Mouse (Mus musculus): Measurements from ENCODE around the gene Gm20388.
A peak's percentile ranks its signal among the peaks of the same experiment; 100 is the strongest.
"Not testable (repeated sequence)": the region's sequence is repeated elsewhere in the genome, so short reads cannot be mapped to it uniquely, and the experiment has no call there.

The Gm20388 gene

DNA sequence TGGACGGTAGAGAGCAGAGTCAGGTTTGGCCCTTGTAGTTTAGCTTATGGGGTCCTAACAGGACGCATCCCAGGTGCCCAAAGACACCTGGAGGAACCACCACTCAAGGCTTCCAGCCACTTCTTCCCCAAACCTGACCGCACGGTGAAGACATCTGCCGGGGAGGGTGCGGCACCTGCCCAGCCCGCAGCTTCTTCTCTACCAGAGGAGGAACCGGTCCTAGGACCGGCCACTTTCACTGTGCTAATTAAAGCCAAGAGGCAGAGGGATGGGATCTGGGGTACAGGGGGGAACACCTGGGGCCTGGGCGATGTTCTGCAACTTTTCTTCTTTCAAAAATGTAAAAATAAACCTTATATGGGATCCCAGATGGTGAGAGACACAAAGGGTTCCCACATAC is 866.5 kb downstream of the Gm20388 start:
- DNase-seq (ENCODE audit: extremely low spot score): no peak

GRCm38 (mm10) chr8:120777732-120778131 is 867.1 kb downstream of the Gm20388 start:
- DNase-seq (ENCODE audit: extremely low spot score): no peak

DNA sequence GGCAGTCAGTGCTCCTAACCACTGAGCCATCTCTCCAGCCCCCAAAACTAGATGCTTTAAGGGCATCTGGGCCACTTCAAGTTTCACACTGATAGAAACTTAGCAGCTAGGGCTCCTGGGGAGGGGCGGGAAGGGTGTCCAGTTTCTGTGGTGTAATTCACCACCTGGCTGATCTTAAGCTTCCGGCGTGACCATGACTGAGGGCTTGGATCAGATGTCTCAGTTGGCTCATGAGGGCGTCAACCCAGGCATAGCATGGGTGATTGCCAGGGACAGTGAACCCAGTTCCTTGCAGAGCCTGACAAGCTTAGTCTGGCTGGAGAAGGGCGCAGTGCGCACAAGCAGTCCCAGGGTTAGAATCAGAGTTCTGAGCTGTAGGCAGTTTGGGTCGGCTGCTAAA is 868.5 kb downstream of the Gm20388 start:
- no peak for DNase-seq (ENCODE audit: extremely low spot score)

- DNase-seq (ENCODE audit: extremely low spot score): no peak
Measured at GRCm38 (mm10) chr8:120783781-120784180, 873.1 kb downstream of the Gm20388 start.

- no peak for DNase-seq (ENCODE audit: extremely low spot score)
Measured at GRCm38 (mm10) chr8:120786753-120787152, 876.1 kb downstream of the Gm20388 start.

DNA sequence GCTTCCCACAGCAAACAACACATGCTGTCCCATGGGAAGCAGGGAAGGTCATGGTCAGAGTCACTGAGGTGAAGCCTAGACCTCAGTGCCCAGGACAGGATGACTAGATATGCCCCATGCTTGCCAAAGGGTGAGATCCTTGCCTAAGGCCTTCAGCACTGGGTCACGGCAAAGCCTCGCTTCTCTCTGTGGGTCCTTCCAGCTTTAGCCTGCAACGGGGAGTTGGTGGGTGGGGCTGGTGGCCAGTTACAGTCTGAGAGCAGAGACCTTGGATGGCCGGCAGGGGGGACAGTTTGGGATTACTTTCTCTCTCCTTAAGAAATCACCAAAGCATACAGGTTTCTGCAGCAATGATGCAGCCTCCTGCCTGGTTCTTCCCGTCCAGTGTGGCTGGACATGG is 877.0 kb downstream of the Gm20388 start:
- no peak for DNase-seq (ENCODE audit: extremely low spot score)

DNA sequence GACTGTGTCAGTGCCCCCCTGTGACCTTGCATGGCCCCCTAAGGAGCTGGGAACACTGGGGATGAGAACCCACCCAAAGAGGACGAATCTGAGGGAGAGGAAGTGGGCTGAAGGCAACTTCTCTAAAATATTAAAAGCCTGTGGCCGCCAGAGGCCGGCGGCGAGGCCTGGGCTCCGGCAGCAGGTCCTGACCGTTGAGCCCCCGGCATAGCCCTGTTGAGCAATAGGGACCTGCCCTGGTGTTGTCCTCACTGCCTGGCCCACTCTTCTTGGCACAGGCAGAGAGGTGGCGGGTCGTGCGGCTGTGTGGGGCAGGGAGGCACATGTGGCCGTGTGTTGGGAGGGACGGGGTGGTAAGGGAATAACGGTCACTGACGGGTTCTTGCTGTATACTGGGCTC is 882.1 kb downstream of the Gm20388 start:
- DNase-seq (ENCODE audit: extremely low spot score): no peak

- peak; percentile 83 for DNase-seq (ENCODE audit: extremely low spot score)
Measured at GRCm38 (mm10) chr8:120795944-120796635, 885.4 kb downstream of the Gm20388 start.

DNA sequence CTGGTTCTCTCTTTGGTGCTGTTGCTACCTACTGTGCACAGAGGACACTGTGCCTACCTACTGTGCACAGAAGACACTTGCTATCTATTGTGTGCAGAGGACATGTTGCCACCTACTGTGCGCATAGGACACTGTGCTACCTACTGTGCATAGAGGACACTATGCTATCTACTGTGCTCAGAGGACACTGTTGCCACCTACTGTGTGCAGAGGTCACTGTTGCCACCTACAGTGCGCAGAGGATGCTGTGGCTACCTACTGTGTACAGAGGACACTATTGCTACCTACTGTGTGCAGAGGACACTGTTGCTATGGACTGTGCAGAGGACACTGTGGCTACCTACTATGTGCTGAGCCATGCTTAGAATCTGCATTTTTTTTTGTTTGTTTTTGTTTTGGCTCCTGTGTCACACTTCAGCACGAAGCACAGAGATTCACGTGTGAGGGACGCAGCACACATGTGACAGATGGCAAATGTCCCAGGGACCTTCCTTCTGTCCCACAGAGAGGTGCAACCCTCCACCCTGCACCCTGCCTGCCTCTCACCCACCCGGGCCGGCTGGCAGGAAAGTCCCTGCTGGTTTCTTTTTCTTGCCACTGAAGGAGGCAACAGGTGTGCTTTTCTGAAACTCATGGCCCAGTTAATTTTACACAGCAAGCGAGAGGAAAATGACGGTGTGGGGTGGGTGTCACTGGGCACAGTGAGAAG is 886.5 kb downstream of the Gm20388 start:
- DNase-seq (ENCODE audit: extremely low spot score): no peak

GRCm38 (mm10) chr8:120800308-120800865 is 889.7 kb downstream of the Gm20388 start:
- peak; percentile 64 for DNase-seq (ENCODE audit: extremely low spot score)

- DNase-seq (ENCODE audit: extremely low spot score): not testable (repeated sequence)
Measured at GRCm38 (mm10) chr8:120803661-120804375, 893.2 kb downstream of the Gm20388 start.

DNA sequence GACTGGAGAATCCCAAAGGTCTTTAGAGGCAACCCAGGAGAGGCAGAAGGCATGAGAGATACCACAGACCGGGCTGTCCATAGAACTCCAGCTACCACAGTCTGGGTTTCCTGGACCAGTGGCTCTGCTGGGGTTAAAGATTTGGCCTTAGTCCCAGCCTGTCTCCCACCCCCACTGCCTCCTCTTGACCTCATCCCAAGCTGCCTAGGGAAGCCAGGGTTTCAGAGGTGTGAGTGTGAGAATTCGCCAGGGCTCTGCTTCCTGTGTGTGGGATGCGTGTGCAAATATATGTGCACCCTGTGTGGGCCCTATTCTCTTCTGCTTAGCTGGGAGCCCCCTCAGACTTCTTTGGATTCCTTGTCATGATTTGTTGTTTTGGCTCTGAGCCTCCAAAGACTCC is 894.1 kb downstream of the Gm20388 start:
- no peak for DNase-seq (ENCODE audit: extremely low spot score)

DNA sequence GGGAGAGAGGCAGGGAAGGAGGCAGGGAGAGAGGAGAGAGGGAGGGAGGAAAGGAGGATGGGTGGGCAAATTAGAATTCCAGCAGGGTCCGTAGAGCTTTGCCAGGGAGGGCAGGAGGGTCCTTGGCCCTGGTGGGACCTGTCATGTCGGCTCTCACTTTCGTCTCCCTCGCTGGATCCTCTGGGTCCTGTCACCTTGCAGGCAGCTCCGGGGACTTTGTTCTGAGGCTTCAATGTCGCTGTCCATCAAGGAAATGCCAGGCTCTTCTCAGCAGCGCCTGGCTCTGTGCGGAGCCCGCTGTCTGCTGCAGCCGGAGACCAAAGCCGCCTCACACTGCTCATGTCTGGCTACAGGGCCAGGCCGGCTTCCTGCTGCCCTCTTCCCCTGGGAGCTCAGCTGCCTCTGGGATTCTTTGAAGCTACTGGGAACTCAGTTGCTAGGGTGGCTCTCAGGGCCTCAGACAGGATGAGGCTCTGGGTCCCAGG is 896.2 kb downstream of the Gm20388 start:
- no peak for DNase-seq (ENCODE audit: extremely low spot score)

GRCm38 (mm10) chr8:120807719-120808118 is 897.1 kb downstream of the Gm20388 start:
- DNase-seq (ENCODE audit: extremely low spot score): no peak

- DNase-seq (ENCODE audit: extremely low spot score): no peak
Measured at GRCm38 (mm10) chr8:120809050-120809449, 898.4 kb downstream of the Gm20388 start.

DNA sequence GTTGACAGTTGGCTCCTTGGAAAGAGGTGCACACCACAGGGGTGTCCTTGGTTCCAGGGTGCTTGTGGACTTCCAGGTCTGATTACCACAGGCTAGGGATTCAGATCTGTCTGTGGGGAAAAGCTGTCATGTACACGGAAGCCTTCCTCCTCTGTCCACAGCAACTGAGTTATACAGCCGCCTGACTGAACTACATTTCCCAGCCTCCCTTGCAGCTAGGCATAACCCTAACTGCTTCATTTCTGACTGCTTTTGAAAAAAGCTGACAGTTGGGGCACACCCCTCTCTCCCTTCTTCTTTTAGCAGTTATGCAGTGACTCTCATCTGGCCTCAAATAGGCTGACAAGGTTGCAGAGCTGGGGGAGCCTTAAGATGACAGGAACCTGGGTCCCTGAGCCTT is 901.3 kb downstream of the Gm20388 start:
- DNase-seq (ENCODE audit: extremely low spot score): no peak

DNA sequence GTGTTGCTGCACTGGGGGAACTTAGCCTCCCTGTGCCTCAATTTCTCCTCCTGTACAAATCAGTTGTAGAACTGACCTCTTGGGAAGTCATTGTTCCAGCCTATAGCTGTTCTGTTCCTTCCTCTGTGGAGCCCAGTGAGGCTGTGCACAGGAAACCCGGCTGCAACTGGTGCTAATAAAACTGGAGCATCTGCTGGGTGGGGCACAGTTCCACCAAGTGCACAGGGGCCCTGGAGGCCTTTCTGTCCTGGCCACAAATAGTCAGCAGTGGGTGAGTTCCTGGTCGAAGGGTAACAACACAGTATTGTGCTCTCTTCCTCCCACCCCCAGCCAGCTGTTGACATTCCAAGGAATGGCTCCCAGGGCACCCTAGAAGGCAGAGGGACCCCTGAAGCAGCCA is 902.4 kb downstream of the Gm20388 start:
- no peak for DNase-seq (ENCODE audit: extremely low spot score)

- no peak for DNase-seq (ENCODE audit: extremely low spot score)
Measured at GRCm38 (mm10) chr8:120813839-120814238, 903.2 kb downstream of the Gm20388 start.

GRCm38 (mm10) chr8:120816371-120816770 is 905.7 kb downstream of the Gm20388 start:
- DNase-seq (ENCODE audit: extremely low spot score): no peak

DNA sequence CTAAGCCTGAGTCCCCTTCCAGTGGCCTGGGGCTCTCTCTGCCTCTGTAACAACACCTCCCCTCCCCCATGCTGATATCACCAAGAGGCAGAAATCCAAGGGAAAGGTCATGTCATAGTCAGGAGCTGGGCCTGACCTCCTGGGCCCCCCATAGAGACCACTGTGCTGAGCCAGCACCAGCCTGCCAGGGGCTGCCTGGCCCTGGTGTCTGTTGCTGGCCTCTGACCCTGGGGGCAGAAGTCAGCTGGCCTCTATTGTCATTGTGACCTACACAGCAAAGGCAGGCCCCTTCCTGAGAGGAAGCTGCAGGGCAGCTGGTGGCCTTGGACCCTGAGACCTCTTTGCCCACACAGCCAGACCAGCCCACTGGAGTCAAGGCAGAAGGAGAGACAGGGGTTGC is 909.3 kb downstream of the Gm20388 start:
- DNase-seq (ENCODE audit: extremely low spot score): peak; percentile 64

- DNase-seq (ENCODE audit: extremely low spot score): peak; percentile 70
Measured at GRCm38 (mm10) chr8:120821399-120822170, 910.9 kb downstream of the Gm20388 start.

DNA sequence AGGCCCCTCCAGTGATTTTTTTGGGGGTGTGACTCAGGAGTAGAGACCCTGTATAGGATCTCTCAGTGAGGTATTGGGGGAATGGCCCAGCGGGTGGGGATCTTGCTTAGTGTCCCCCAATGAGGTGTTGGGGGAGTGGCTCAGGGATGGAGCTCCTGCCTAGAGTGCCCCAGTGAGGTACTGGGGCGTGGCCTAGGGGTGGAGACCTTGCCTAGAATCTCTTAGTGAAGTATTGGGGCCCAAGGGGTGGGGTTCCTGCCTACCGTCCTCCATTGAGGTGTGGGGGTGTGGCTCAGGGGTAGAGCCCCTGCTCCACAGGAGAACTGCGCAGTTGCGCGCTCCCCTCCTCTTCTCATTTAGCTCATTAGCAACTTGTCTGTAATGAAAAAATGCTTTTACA is 912.7 kb downstream of the Gm20388 start:
- DNase-seq (ENCODE audit: extremely low spot score): no peak

All from embryo, embryonic 9.5 days (tissue).